Mouse (Mus musculus) embryonic facial prominence, embryonic 14.5 days (tissue): ENCODE measurements at regions not wholly inside any gene's neighbourhood (a gene's known extent, or its start where the extent isn't known, plus 50 kb on each side); places are given as distances from the start of the nearest gene placed in this dataset.

ENCODE experiments used
- ATAC-seq: fragments of 200-750 bp; cut with Nextera tagmentation; 2 replicates; pipeline ENCODE4 v1.8.0; 2017; ENCODE audit warnings: low read depth, moderate number of reproducible peaks, moderate TSS enrichment
- DNase-seq: peaks from one replicate; pipeline ENCODE4 v3.0.0-alpha.2; 2015; ENCODE audit warnings: low spot score
- H3K27ac ChIP-seq: fragments of 300-500 bp; sonication (generic); replicated peaks from 2 replicates; pipeline ENCODE4 v1.5.1; 2014; ENCODE audit warnings: low read depth, mild to moderate bottlenecking, low read length, moderate library complexity
- H3K27me3 ChIP-seq: fragments of 300-500 bp; sonication (generic); replicated peaks from 2 replicates; pipeline ENCODE4 v1.6.1; 2014; ENCODE audit warnings: low read length; ENCODE audit not compliant: control insufficient read depth, insufficient read depth
- H3K36me3 ChIP-seq: fragments of 300-500 bp; sonication (generic); 2 replicates; pipeline ENCODE4 v1.6.1; 2014; ENCODE audit warnings: low read length, mixed read lengths; ENCODE audit not compliant: control insufficient read depth, insufficient read depth
- H3K4me1 ChIP-seq: fragments of 300-500 bp; sonication (generic); 2 replicates; pipeline ENCODE4 v1.6.1; 2014; ENCODE audit warnings: antibody characterized with exemption, low read length; ENCODE audit not compliant: control insufficient read depth, insufficient read depth
- H3K4me2 ChIP-seq: fragments of 300-500 bp; sonication (generic); 2 replicates; pipeline ENCODE4 v1.6.1; 2014; ENCODE audit warnings: low read depth, mild to moderate bottlenecking, low read length, moderate library complexity, mixed read lengths
- H3K4me3 ChIP-seq: fragments of 300-500 bp; sonication (generic); 2 replicates; pipeline ENCODE4 v1.5.1; 2014; ENCODE audit warnings: low read depth, mild to moderate bottlenecking, low read length
- H3K9ac ChIP-seq: fragments of 300-500 bp; sonication (generic); 2 replicates; pipeline ENCODE4 v1.6.1; 2014; ENCODE audit warnings: low read depth, mild to moderate bottlenecking, low read length, moderate library complexity, mixed read lengths
- H3K9me3 ChIP-seq: fragments of 300-500 bp; sonication (generic); 2 replicates; pipeline ENCODE4 v1.6.1; 2016; ENCODE audit warnings: low read length; ENCODE audit not compliant: control insufficient read depth
- WGBS: fragments of 180-500 bp; shearing (Covaris S2); extraction: QIAGEN DNeasy Blood & Tissue Kit; methylation state at CpG from one replicate; pipeline ENCODE4 v1.1.7; 2014; 5-methylcytosine and 5-hydroxymethylcytosine counted together

- Histone ChIP-seq H3K27ac (no peak overlapping the region), H3K36me3 (no peaks in the 10 kb centered on the region), H3K4me1 (peaks cover 4% of the 10 kb centered on the region; the same call in 1 of the 2 replicates), H3K9me3 (no peaks in the 10 kb centered on the region), H3K9ac (no peak overlapping the region), H3K27me3 (no peaks in the 10 kb centered on the region), H3K4me3 (no peak overlapping the region), H3K4me2 (no peak overlapping the region)
- no peak for DNase-seq
- ATAC-seq = no peak
- 83% methylated on average over 9 of the region's 9 CpGs for WGBS
These were observed 162.2 kb downstream of the Tmx1 start for GRCm38 (mm10) chr12:70615123-70615522.

GRCm38 (mm10) chr12:70616049-70616448, 163.2 kb downstream of the Tmx1 start:
- Histone ChIP-seq H3K36me3 (no peaks in the 10 kb centered on the region), H3K4me1 (peaks cover 4% of the 10 kb centered on the region; the same call in 1 of the 2 replicates), H3K27ac (no peak overlapping the region), H3K4me2 (no peak overlapping the region), H3K9me3 (no peaks in the 10 kb centered on the region), H3K4me3 (no peak overlapping the region), H3K9ac (no peak overlapping the region), H3K27me3 (no peaks in the 10 kb centered on the region)
- 39% methylated on average over 4 of the region's 4 CpGs for WGBS
- DNase-seq = no peak
- ATAC-seq = no peak

GRCm38 (mm10) chr12:70616487-70616886, 163.6 kb downstream of the Tmx1 start:
- no peak for ATAC-seq
- Histone ChIP-seq H3K9me3 (no peaks in the 10 kb centered on the region), H3K4me2 (no peak overlapping the region), H3K4me3 (no peak overlapping the region), H3K27ac (no peak overlapping the region), H3K9ac (no peak overlapping the region), H3K36me3 (no peaks in the 10 kb centered on the region), H3K27me3 (no peaks in the 10 kb centered on the region), H3K4me1 (peaks cover 4% of the 10 kb centered on the region; the same call in 1 of the 2 replicates)
- DNase-seq = peak; percentile 68
- WGBS = 28% methylated on average over 4 of the region's 4 CpGs

- H3K27ac ChIP-seq = no peak overlapping the region
- H3K36me3 ChIP-seq = no peaks in the 10 kb centered on the region
- no peaks in the 10 kb centered on the region for H3K27me3 ChIP-seq
- WGBS = 82% methylated on average over 1 of the region's 1 CpGs
- no peak for ATAC-seq
- H3K9ac ChIP-seq = no peak overlapping the region
- no peak overlapping the region for H3K4me3 ChIP-seq
- no peak overlapping the region for H3K4me2 ChIP-seq
- peaks cover 4% of the 10 kb centered on the region; the same call in 1 of the 2 replicates for H3K4me1 ChIP-seq
- DNase-seq = no peak
- H3K9me3 ChIP-seq = no peaks in the 10 kb centered on the region
These were observed 164.1 kb downstream of the Tmx1 start for GRCm38 (mm10) chr12:70617024-70617423.

GRCm38 (mm10) chr12:70617979-70618378, 165.1 kb downstream of the Tmx1 start:
- no peak overlapping the region for H3K27ac ChIP-seq
- no peak overlapping the region for H3K4me3 ChIP-seq
- 82% methylated on average over 3 of the region's 3 CpGs for WGBS
- H3K27me3 ChIP-seq = no peaks in the 10 kb centered on the region
- ATAC-seq (no peak), DNase-seq (no peak)
- no peak overlapping the region for H3K4me2 ChIP-seq
- H3K4me1 ChIP-seq = peaks cover 4% of the 10 kb centered on the region; the same call in 1 of the 2 replicates
- no peak overlapping the region for H3K9ac ChIP-seq
- no peaks in the 10 kb centered on the region for H3K9me3 ChIP-seq
- H3K36me3 ChIP-seq = no peaks in the 10 kb centered on the region

GRCm38 (mm10) chr12:70619436-70619835, 166.5 kb downstream of the Tmx1 start:
- ATAC-seq (no peak), DNase-seq (no peak)
- Histone ChIP-seq H3K9ac (no peak overlapping the region), H3K4me1 (peaks cover 4% of the 10 kb centered on the region; the same call in 1 of the 2 replicates), H3K36me3 (no peaks in the 10 kb centered on the region), H3K27ac (no peak overlapping the region), H3K27me3 (no peaks in the 10 kb centered on the region), H3K4me2 (no peak overlapping the region), H3K9me3 (no peaks in the 10 kb centered on the region), H3K4me3 (no peak overlapping the region)
- 72% methylated on average over 2 of the region's 2 CpGs for WGBS

GRCm38 (mm10) chr12:70622019-70622418, 169.1 kb downstream of the Tmx1 start:
- Histone ChIP-seq H3K27me3 (no peaks in the 10 kb centered on the region), H3K4me2 (no peak overlapping the region), H3K4me1 (no peaks in the 10 kb centered on the region), H3K9ac (no peak overlapping the region), H3K9me3 (no peaks in the 10 kb centered on the region), H3K4me3 (no peak overlapping the region), H3K36me3 (no peaks in the 10 kb centered on the region), H3K27ac (no peak overlapping the region)
- ATAC-seq (no peak), DNase-seq (no peak)
- WGBS = 66% methylated on average over 4 of the region's 4 CpGs

- DNase-seq (no peak), ATAC-seq (no peak)
- Histone ChIP-seq H3K4me1 (no peaks in the 10 kb centered on the region), H3K36me3 (no peaks in the 10 kb centered on the region), H3K4me3 (no peak overlapping the region), H3K9ac (no peak overlapping the region), H3K27me3 (no peaks in the 10 kb centered on the region), H3K4me2 (no peak overlapping the region), H3K9me3 (no peaks in the 10 kb centered on the region), H3K27ac (no peak overlapping the region)
- WGBS = 55% methylated on average over 9 of the region's 9 CpGs
These were observed 171.5 kb downstream of the Tmx1 start for GRCm38 (mm10) chr12:70624298-70624980.

- ATAC-seq (no peak), DNase-seq (no peak)
- H3K9ac ChIP-seq = no peak overlapping the region
- H3K27ac ChIP-seq = no peak overlapping the region
- WGBS = 86% methylated on average over 7 of the region's 7 CpGs
- no peak overlapping the region for H3K4me2 ChIP-seq
- H3K4me1 ChIP-seq = no peaks in the 10 kb centered on the region
- no peaks in the 10 kb centered on the region for H3K9me3 ChIP-seq
- H3K27me3 ChIP-seq = no peaks in the 10 kb centered on the region
- H3K36me3 ChIP-seq = no peaks in the 10 kb centered on the region
- no peak overlapping the region for H3K4me3 ChIP-seq
These were observed 174.7 kb downstream of the Tmx1 start for GRCm38 (mm10) chr12:70627638-70628037.
